Mouse (Mus musculus) left cerebral cortex, postnatal 14 days (tissue): Measurements from ENCODE around the gene Scyl1. TPM values are rescaled to one million over a fixed set of nuclear protein-coding genes. Genes with fewer than 3 reads are reported as not detected.
A peak's percentile ranks its signal among the peaks of the same experiment; 100 is the strongest.

Experiments
- DNase-seq, 2 experiments: peaks; one replicate each; pipeline ENCODE4 v3.0.0; 2021 to 2022; ENCODE audit warnings: low spot score in 2 of 2, mixed read lengths in 1 of 2
- intact Hi-C: fragments of 180-260 bp; cut with DNase I; formaldehyde crosslinking; loops from one replicate; pipeline ENCODE4 v1.15.1; 2025
- total RNA-seq, 2 experiments: library from RNA; stranded (reverse); gene quantifications; 2 replicates each; pipeline ENCODE4 v1.2.3; 2021

The Scyl1 gene
- total RNA-seq, 2 experiments from 2014 or later, result 77.7 to 79.5 TPM

DNA sequence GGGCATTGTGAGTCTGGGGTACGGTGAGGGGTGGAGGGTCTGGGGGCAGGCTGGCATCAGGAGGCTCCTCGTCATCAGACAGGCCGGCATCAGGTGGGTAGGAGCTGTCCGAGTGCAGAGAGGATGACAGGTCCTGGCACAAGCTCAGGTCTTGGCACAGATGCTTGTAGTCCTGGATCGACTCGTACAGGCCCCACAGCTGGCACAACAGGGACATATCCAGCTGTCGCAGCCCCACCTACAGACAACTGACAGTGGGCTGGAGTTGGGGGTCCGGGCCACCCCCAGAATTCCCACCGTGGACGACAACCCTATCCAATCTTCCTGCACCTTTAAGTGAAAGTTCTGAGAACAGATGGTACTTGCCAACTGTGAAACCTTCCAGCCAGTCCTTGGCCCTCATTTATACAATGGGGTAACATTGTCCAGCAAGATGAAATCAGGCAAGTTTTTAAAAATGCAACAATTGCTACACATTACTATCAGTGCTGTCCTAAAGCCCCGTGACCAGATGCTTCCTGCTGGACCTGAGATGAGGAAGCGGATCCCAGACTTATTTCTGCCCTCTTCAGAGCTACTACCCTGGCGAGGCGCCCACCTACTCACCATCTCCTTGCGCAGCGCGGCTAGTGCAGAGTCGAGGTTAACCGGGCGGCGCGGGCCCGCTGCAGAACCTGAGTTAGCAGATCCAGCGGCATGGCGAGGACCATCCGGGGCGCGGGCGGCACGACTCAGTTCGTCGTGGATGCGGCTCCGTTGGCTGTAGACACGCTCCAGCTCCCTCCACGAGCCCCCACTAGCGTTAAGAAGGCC is 42.4 kb downstream of the Scyl1 start:
- DNase-seq, result peak; percentile 67 to 70
- intact Hi-C loops, result loop anchor here (1.0 to 5.0 kb wide), 2 partner anchors 37 to 43 kb away; partner anchors contain the start of gene Scyl1

GRCm38 (mm10) chr19:5727701-5728100 is 43.5 kb downstream of the Scyl1 start:
- peak; percentile 85 to 89 for DNase-seq
- intact Hi-C loops, result loop anchor here (1.0 to 5.0 kb wide), 2 partner anchors 35 to 45 kb away; partner anchors contain the start of gene Scyl1

- DNase-seq, result no peak
- intact Hi-C loops, result loop anchor here (5.0 kb wide), 1 partner anchor 45 kb away; the partner anchor contains the start of gene Scyl1
These were observed 44.1 kb downstream of the Scyl1 start for GRCm38 (mm10) chr19:5726961-5727578.

DNA sequence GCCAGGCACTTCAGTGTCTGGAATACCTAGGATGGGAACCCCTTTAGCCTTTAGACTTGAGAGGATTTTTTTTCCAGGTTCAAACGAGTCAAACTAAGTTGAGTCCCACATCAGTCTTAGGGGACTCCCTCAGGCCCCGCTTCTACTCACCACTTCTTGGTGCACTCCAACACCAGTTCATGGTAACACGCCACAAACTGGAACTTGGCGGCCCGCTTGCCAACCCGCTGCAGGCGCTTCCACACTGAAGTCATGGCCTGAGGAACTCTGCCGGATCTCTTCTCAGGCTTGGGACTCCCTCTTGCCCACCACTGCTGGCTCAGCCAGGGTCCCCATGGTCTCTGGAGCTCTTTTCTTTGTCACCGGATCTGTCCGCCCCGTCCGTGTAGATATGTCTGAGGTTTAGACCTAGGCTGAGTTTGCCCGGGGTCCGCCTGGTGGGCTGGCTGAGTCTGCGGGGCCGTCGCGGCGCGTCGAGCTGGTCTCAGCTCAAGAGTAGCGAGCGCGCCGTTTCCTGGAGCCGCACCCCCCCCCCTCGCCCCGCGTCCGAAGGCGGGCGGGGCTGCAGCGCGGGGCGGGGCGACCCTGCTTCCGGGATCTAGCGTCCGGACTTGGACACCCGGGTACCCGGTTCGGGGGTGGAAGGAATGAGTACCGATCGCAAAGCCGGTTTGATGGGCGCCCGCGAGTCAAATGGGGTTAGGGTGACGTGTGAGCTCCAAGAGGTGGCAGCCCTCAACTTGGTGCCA is 45.3 kb downstream of the Scyl1 start, which contains the start of gene Ehbp1l1:
Ehbp1l1 (minus strand) TSS at position 551 of the 749 bp plus-strand sequence.
- DNase-seq, result no peak
- intact Hi-C loops, result loop anchor here (5.0 kb wide), 1 partner anchor 46 kb away; the partner anchor contains the start of gene Scyl1

DNA sequence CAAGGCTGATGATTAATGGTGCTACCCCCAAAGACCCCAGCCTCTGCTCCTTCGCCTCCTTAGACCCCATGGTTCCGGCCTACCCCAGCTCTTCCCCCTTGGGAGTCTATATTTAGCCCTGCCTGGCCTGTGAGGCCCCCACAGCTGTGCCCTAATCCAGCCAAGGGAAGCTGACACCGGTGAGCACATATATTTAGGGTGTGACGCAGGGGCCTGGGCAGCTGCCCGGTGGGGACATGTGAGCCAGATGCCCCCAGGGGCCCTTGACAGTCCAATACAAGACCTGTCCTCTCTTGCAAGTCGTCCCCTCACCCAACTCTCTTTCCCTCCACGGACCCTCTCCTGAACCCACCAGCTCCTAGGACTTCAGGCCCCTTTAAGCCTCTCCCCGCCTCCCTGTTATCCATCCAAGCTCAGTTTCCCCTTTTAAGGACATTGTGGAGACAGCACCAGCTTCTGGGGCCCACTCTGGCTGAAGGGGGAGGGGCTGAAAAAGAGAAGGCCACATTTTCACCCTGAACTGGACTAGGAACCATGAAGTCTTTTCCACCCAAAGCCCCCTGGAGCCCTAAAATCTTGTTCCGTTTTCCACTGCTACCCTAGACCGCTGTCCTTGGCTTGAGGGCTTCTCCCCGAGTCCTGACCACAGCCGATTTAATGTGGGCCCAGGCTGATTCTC is 46.1 kb downstream of the Scyl1 start:
- intact Hi-C loops, result loop anchor here (5.0 kb wide), 1 partner anchor 47 kb away; the partner anchor contains the start of gene Scyl1
- no peak for DNase-seq

DNA sequence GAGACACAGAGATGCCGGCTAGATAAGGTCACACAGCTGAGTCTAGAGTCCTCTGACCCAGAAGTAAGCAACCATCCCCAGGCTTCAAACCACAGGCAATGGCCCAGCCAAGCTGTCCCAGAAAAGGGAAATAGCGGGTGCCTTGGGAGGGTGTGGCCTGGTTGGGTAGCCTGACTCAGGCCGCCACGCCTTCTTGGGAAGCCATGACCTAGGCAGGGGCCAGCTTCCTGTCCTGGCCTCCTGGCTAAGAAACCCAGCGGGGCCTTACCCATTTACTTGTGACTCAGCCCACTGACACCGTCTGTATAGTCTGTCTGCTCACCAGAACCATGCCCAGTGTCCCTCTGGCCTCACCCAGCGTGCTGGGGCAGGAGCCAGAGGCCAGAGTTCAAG is 46.7 kb downstream of the Scyl1 start:
- intact Hi-C loops, result no loop called here
- DNase-seq, result no peak

DNA sequence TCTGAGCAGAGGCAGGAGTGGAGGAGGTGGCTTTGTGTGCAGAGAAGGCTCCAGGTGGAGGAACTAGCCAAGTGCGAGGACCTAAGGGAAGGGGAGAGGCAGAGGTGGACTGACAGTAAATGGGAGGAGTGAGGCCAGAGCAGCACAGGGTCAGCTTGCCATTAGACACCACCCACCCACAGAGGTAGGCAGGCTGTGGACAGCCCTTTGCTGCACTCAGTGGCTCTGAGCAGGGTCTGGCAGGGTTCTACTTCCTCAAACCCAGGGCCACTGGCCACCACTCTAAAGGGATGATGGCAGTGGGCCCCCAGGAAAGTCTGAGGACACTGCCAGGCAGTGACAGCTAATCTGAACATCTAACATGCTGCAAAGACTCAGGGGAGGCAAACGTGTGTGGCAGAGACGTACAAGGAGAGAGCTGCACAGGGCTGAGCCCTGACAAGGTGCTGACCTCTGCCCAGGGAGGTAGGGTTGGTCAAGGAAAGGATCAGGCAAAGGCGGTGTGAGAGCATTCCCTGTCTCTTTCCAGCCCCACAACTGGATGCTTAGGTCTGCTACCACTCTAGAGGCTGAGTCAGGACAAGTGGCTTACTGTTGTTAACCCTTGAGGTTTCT is 47.2 kb downstream of the Scyl1 start:
- no peak for DNase-seq
- intact Hi-C loops, result no loop called here

GRCm38 (mm10) chr19:5722848-5723425 is 48.3 kb downstream of the Scyl1 start:
- intact Hi-C loops, result no loop called here
- DNase-seq, result no peak

- intact Hi-C loops, result no loop called here
- no peak for DNase-seq
These were observed 50.0 kb downstream of the Scyl1 start for GRCm38 (mm10) chr19:5721233-5721632.

DNA sequence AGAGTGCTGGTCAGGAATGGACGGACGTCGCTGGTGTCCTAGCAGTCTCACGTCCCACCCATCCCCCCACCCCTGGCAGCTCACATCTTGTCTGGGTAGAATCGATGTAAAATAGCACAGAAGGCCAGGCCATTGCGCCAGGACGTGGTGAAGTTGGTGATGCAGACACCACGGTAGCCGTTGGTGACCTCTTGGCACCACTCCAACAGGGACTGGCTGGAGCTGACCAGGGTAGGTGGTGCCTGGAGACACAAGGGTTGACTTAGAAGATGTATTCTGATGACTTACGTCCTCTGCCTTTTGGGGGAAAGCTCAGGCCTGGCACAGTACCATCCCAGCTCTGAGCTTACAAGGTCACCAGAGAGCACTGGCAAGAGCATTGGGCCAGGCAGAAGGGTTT is 54.3 kb downstream of the Scyl1 start:
- DNase-seq, result no peak
- intact Hi-C loops, result loop anchor here (10.0 kb wide), 1 partner anchor 168 kb away; no protein-coding TSS in a partner anchor

DNA sequence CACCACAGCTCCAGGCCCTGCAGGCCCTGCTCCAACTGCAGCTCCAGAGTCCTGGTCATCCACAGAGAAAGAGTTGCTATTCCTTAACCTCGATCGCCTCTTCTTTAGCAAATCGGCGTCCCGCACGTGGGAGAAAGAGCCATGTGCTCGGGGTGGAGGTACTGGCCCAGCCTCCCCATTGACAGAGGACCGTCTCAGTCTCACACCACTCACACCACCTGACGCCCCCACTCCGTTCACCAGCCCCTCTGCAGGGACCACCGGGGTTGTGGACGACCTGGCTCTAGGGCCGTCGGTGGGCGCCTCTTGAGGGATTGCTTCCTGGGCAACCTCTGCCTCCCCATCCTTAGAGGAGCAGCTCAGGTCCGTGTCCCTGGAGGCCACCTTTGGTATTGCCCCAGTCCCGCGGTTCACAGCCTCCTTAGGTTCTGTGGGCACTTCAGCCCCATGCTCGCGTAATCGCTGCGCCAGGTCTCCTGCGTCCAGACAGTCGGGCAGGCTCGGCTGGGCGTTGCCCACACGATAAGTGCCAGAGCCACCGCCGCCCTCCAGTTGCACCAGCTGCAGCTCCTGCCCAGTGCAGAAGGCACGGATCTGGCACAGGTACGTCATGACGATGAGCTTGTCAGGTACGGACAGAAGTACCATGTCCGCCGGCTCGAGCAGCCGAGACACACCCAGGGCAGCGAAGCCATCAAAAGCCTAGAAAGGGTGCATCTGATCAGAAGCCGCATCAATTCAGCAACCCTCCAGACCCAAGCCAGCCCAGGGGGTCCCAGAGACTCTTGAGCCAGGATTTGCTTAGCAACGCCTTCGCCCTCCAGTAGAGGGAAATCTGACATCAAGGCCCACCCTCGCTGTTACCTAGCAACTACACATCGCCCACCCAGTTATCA is 55.2 kb downstream of the Scyl1 start:
- intact Hi-C loops, result loop anchor here (10.0 kb wide), 1 partner anchor 169 kb away; no protein-coding TSS in a partner anchor
- peak in 1 of 2 experiments; percentile 63 for DNase-seq

DNA sequence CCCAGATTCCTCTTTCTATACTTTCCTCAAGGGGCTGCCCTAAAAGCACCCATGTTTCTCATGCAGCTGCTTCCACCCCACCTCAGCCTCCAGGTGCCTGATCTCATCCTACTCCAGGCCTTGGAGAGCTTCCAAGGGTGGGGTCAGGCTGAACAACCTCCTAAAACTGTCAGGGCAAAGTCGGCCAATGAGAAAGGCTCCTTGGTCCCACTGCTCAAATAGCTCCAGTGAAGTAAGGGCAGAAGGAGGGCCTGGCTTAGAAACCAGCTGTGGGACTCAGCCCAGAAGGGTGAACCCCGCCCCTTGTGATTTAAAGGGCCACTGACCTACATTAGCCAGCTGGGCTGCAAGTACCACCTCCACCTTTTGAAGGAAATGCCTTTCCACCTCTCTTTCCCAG is 57.5 kb downstream of the Scyl1 start:
- intact Hi-C loops, result loop anchor here (5.0 to 10.0 kb wide), 2 partner anchors 69 to 171 kb away; no protein-coding TSS in a partner anchor
- no peak for DNase-seq

GRCm38 (mm10) chr19:5713255-5713654 is 58.0 kb downstream of the Scyl1 start:
- intact Hi-C loops, result loop anchor here (5.0 to 10.0 kb wide), 2 partner anchors 69 to 172 kb away; no protein-coding TSS in a partner anchor

GRCm38 (mm10) chr19:5711907-5712460 is 59.2 kb downstream of the Scyl1 start:
- DNase-seq, result no peak
- intact Hi-C loops, result loop anchor here (5.0 to 10.0 kb wide), 2 partner anchors 70 to 173 kb away; no protein-coding TSS in a partner anchor

More at GRCm38 (mm10) chr19:5713255-5713654, 58.0 kb downstream of the Scyl1 start:
- DNase-seq, result no peak

GRCm38 (mm10) chr19:5711218-5711617 is 60.0 kb downstream of the Scyl1 start:
- intact Hi-C loops, result loop anchor here (5.0 to 10.0 kb wide), 2 partner anchors 71 to 174 kb away; no protein-coding TSS in a partner anchor
- DNase-seq, result peak; percentile 82 to 83

- intact Hi-C loops, result loop anchor here (5.0 to 10.0 kb wide), 2 partner anchors 72 to 174 kb away; no protein-coding TSS in a partner anchor
- no peak for DNase-seq
These were observed 60.6 kb downstream of the Scyl1 start for GRCm38 (mm10) chr19:5710581-5710980.
